Mouse (Mus musculus) retina, embryonic 14.5 days (tissue): ENCODE measurements at regions not wholly inside any gene's neighbourhood (a gene's known extent, or its start where the extent isn't known, plus 50 kb on each side); places are given as distances from the start of the nearest gene placed in this dataset.
"Not testable (repeated sequence)": the region's sequence is repeated elsewhere in the genome, so short reads cannot be mapped to it uniquely, and the experiment has no call there.

Experiments
- DNase-seq: peaks from one replicate; pipeline ENCODE4 v3.0.0-alpha.2; 2015; ENCODE audit warnings: low spot score

- no peak for DNase-seq
These were observed 112.7 kb upstream of the Arid1b start for GRCm38 (mm10) chr17:4881473-4881872.

GRCm38 (mm10) chr17:4884083-4884482 lies 110.0 kb upstream of the Arid1b start:
- no peak for DNase-seq

GRCm38 (mm10) chr17:4884761-4885160 lies 109.4 kb upstream of the Arid1b start:
- DNase-seq = no peak

GRCm38 (mm10) chr17:4887331-4887730 lies 106.8 kb upstream of the Arid1b start:
- not testable (repeated sequence) for DNase-seq

GRCm38 (mm10) chr17:4889577-4889976 lies 104.6 kb upstream of the Arid1b start:
- no peak for DNase-seq

GRCm38 (mm10) chr17:4890131-4890530 lies 104.0 kb upstream of the Arid1b start:
- DNase-seq = no peak

- no peak for DNase-seq
These were observed 102.6 kb upstream of the Arid1b start for GRCm38 (mm10) chr17:4891576-4891975.

- DNase-seq = not testable (repeated sequence)
These were observed 99.3 kb upstream of the Arid1b start for GRCm38 (mm10) chr17:4894756-4895330.

- no peak for DNase-seq
These were observed 91.0 kb upstream of the Arid1b start for GRCm38 (mm10) chr17:4903129-4903528.

GRCm38 (mm10) chr17:4906504-4906903 lies 87.6 kb upstream of the Arid1b start:
- DNase-seq = peak; percentile 21

GRCm38 (mm10) chr17:4907181-4907752 lies 86.9 kb upstream of the Arid1b start:
- DNase-seq = peak; percentile 84

- peak; percentile 94 for DNase-seq
These were observed 86.1 kb upstream of the Arid1b start for GRCm38 (mm10) chr17:4907841-4908571.

- DNase-seq = no peak
These were observed 85.6 kb upstream of the Arid1b start for GRCm38 (mm10) chr17:4908572-4908965.

GRCm38 (mm10) chr17:4910182-4910581 lies 84.0 kb upstream of the Arid1b start:
- DNase-seq = no peak

GRCm38 (mm10) chr17:4913001-4913400 lies 81.1 kb upstream of the Arid1b start:
- DNase-seq = no peak

GRCm38 (mm10) chr17:4919866-4920495 lies 74.2 kb upstream of the Arid1b start:
- DNase-seq = no peak

- DNase-seq = no peak
These were observed 73.0 kb upstream of the Arid1b start for GRCm38 (mm10) chr17:4921121-4921520.

GRCm38 (mm10) chr17:4928631-4929030 lies 65.5 kb upstream of the Arid1b start:
- DNase-seq = no peak

- no peak for DNase-seq
These were observed 58.9 kb upstream of the Arid1b start for GRCm38 (mm10) chr17:4935268-4935667.

- DNase-seq = peak; percentile 24
These were observed 53.5 kb upstream of the Arid1b start for GRCm38 (mm10) chr17:4940589-4940988.

- DNase-seq = peak; percentile 72
These were observed 52.8 kb upstream of the Arid1b start for GRCm38 (mm10) chr17:4941286-4941800.

- DNase-seq = no peak
These were observed 51.3 kb upstream of the Arid1b start for GRCm38 (mm10) chr17:4942868-4943267.
